Mouse (Mus musculus) midbrain, embryonic 12.5 days (tissue): ENCODE measurements around the gene Ufsp1. TPM values are rescaled to one million over a fixed set of nuclear protein-coding genes. Genes with fewer than 3 reads are reported as not detected.

Source experiments
- ATAC-seq: fragments of 200-750 bp; cut with Nextera tagmentation; 2 replicates; pipeline ENCODE4 v1.8.0; 2017; ENCODE audit warnings: low read depth, moderate TSS enrichment, moderate library complexity; ENCODE audit not compliant: low FRiP score
- H3K27ac ChIP-seq: fragments of 300-500 bp; sonication (generic); replicated peaks from 2 replicates; pipeline ENCODE4 v1.5.1; 2016; ENCODE audit warnings: mild to moderate bottlenecking
- H3K27me3 ChIP-seq: fragments of 300-500 bp; sonication (generic); 2 replicates; pipeline ENCODE4 v1.6.1; 2016; ENCODE audit warnings: mild to moderate bottlenecking
- H3K36me3 ChIP-seq: fragments of 300-500 bp; sonication (generic); 2 replicates; pipeline ENCODE4 v1.6.1; 2016
- H3K4me1 ChIP-seq: fragments of 300-500 bp; sonication (generic); 2 replicates; pipeline ENCODE4 v1.6.1; 2016
- H3K4me2 ChIP-seq: fragments of 300-500 bp; sonication (generic); replicated peaks from 2 replicates; pipeline ENCODE4 v1.6.1; 2016; ENCODE audit warnings: mild to moderate bottlenecking, moderate library complexity
- H3K4me3 ChIP-seq: fragments of 300-500 bp; sonication (generic); 2 replicates; pipeline ENCODE4 v1.5.1; 2016; ENCODE audit warnings: mild to moderate bottlenecking
- H3K9ac ChIP-seq: fragments of 300-500 bp; sonication (generic); replicated peaks from 2 replicates; pipeline ENCODE4 v1.6.1; 2016; ENCODE audit warnings: mild to moderate bottlenecking, moderate library complexity
- H3K9me3 ChIP-seq: fragments of 300-500 bp; sonication (generic); 2 replicates; pipeline ENCODE4 v1.6.1; 2016; ENCODE audit warnings: mild to moderate bottlenecking
- whole genome bisulfite sequencing: fragments of 180-500 bp; shearing (Covaris S2); methylation state at CpG from one replicate; pipeline ENCODE4 v1.1.7; 2016; 5-methylcytosine and 5-hydroxymethylcytosine counted together
- polyA plus RNA-seq: library from polyadenylated mRNA; unstranded; fragments of >200 nt; fragmentation: Nextera tagmentation; extraction: Ambion mirVana; gene quantifications from 2 replicates; pipeline ENCODE4 v1.2.1, GENCODE M21; 2016

Gene Ufsp1
- polyA plus RNA-seq, 1 experiment from 2014 or later = 8.0 TPM

DNA sequence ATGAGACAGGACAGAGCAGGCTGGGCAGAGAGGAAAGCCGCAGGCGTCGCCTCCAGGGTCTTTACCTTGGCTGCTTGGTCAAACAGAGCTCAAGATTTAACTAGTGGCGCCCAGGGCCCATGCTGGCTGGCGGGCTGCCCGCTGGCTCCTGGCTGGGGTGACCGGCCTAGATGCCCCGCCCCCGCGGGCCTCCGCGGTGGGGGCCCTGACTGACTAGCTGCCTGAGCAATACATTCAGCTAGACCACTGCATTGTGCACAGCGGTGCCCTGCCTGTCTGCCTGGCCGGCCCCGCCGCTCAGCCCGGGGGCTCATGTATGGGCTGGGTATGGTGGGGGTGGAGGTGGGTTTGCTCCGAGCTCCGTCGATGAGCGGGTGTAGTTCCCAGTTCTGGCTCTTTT is 6.8 kb downstream of the Ufsp1 start:
- Histone ChIP-seq H3K4me3 (no peak overlapping the region), H3K27me3 (no peaks in the 10 kb centered on the region), H3K36me3 (peaks cover 86% of the 10 kb centered on the region), H3K4me1 (peaks cover 26% of the 10 kb centered on the region), H3K4me2 (no peak overlapping the region), H3K27ac (no peak overlapping the region), H3K9ac (no peak overlapping the region), H3K9me3 (no peaks in the 10 kb centered on the region)
- 0 out of 2 replicates have a peak, but pooled peaks have one; percentile 44 for ATAC-seq
- WGBS = 81% methylated on average over 21 of the region's 21 CpGs

DNA sequence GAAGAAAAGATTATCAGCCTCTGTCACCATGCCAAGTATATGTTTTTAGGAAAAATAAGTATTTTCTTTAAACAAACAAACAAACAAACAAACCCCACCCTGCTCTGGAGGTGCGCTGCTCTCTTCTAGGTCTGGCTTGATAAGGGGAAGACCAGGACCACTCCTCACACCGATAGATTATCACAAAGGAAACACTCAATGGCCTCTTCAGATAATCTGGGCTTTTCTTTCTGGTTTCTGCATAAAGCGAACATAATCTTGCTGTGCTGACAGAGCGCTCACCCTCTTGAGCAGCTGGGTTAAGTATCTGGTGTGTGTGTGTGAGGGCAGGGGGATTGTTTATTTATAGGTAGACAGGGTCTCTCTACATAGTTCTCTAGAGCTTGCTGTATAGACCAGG is 9.2 kb downstream of the Ufsp1 start:
- no peak overlapping the region for H3K4me2 ChIP-seq
- peak overlapping the region; percentile 43; the same call in 1 of the 2 replicates for H3K9ac ChIP-seq
- H3K36me3 ChIP-seq = peaks cover 65% of the 10 kb centered on the region
- no peak for ATAC-seq
- no peak overlapping the region for H3K4me3 ChIP-seq
- peaks cover 28% of the 10 kb centered on the region for H3K4me1 ChIP-seq
- no peak overlapping the region for H3K27ac ChIP-seq
- no peaks in the 10 kb centered on the region for H3K9me3 ChIP-seq
- whole genome bisulfite sequencing = 84% methylated on average over 4 of the region's 4 CpGs
- no peaks in the 10 kb centered on the region for H3K27me3 ChIP-seq

DNA sequence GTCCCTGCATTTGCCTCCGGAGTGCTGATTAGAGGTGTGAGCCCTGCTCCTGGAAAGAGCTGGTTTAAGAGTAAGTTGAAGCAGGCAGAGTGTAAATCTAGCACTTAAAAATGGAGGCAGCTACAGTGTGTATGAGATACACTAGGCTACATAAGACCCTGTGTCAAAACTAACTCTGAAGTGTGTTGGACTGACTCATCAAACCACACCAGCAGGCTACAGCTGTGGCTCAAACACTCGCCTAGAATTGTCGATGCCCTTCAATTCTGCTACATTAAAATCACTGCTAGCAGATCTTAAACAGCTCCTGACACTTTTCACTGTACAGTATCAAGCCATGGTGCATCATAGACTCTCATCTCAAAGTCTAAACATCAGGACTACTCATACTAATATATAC is 9.7 kb downstream of the Ufsp1 start:
- H3K4me3 ChIP-seq = no peak overlapping the region
- H3K27me3 ChIP-seq = no peaks in the 10 kb centered on the region

DNA sequence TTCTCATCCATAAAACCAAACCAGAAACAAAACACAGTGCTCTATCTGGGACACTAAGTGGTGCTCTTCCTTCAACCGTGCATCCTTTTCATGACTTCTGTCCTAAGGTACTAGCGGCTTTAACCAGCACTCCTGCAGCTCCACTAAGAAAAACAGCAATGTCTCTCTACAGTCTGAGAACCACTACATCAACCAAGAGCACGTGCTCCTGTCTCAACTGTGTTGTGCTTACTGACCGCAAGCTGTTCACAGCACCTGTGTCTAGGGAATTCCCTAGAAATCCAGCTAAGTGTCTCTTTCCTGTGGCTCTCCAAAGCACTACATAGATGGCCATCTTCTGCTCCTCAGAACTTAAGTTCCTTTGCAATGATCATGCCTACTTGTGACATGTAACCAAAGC is 10.4 kb downstream of the Ufsp1 start:
- Histone ChIP-seq H3K36me3 (peaks cover 65% of the 10 kb centered on the region), H3K4me2 (peak overlapping the region; percentile 67), H3K4me1 (peaks cover 28% of the 10 kb centered on the region), H3K9ac (peak overlapping the region; percentile 11; the same call in 1 of the 2 replicates), H3K9me3 (no peaks in the 10 kb centered on the region), H3K27ac (no peak overlapping the region), H3K27me3 (no peaks in the 10 kb centered on the region), H3K4me3 (0 out of 2 replicates have a peak overlapping the region, but pooled peaks have one; percentile 6)
- WGBS = 86% methylated on average over 4 of the region's 4 CpGs
- no peak for ATAC-seq

More for the DNA sequence above, 9.7 kb downstream of the Ufsp1 start:
- Histone ChIP-seq H3K9ac (peak overlapping the region; percentile 43; the same call in 1 of the 2 replicates), H3K4me2 (no peak overlapping the region), H3K27ac (no peak overlapping the region), H3K4me1 (peaks cover 28% of the 10 kb centered on the region), H3K9me3 (no peaks in the 10 kb centered on the region), H3K36me3 (peaks cover 65% of the 10 kb centered on the region)
- ATAC-seq = no peak
- 90% methylated on average over 3 of the region's 3 CpGs for WGBS

DNA sequence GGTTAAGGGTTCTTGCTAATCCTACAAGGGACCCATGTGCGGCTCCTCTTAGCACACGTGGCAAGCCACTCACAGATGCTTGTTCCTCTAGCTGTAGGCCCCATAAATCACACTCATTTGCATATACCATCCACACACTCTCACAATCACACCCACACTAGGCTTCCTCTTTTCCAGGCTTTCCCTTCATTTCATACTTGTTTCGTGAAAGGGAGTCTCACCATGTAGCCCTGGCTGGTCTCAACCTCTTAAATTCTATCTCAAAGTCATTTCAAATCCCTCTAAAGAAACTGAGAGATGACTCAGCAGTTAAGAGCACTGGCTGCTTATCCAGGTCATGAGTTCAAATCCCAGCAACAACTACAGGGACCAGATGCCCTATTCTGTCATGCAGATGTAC is 11.4 kb downstream of the Ufsp1 start:
- WGBS = 70% methylated on average over 3 of the region's 3 CpGs
- H3K27ac ChIP-seq = no peak overlapping the region

DNA sequence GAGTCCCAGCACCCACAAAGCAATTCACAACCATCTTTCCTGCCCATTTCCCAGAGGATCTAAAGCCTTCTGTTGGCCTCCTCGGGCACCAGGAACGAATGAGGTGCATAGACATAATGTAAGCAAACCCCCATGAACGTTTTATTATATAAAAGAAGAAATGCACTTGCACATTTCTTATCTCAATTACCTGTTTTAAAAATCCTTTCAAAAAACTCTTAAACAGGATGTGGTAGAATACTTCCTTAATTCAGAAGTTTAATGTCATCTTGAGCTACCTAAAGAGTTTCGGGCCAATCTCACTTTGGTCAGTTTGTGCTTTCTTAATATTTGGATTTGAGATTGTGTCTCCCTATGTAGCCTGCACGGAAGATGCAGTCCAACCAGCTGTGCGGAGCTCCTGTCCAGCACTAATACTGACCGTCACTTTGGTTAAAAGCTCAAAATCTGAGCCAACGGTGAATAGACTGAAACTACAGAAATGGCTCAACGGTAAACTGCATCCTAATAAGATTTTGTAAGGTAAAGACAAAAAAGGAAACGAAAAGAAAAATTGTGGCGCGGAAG is 12.1 kb downstream of the Ufsp1 start:
- H3K4me3 ChIP-seq = peak overlapping the region; percentile 94
- H3K27me3 ChIP-seq = no peaks in the 10 kb centered on the region
- ATAC-seq = no peak
- 17% methylated on average over 12 of the region's 12 CpGs for WGBS
- peak overlapping the region; percentile 94 for H3K9ac ChIP-seq
- H3K9me3 ChIP-seq = no peaks in the 10 kb centered on the region
- H3K4me1 ChIP-seq = peaks cover 28% of the 10 kb centered on the region
- peak overlapping the region; percentile 67 for H3K4me2 ChIP-seq
- H3K27ac ChIP-seq = peak overlapping the region; percentile 96
- H3K36me3 ChIP-seq = peaks cover 60% of the 10 kb centered on the region

More for the DNA sequence above, 11.4 kb downstream of the Ufsp1 start:
- H3K4me1 ChIP-seq = peaks cover 28% of the 10 kb centered on the region
- no peaks in the 10 kb centered on the region for H3K9me3 ChIP-seq
- ATAC-seq = no peak
- H3K4me2 ChIP-seq = peak overlapping the region; percentile 67
- peaks cover 65% of the 10 kb centered on the region for H3K36me3 ChIP-seq
- H3K27me3 ChIP-seq = no peaks in the 10 kb centered on the region
- H3K4me3 ChIP-seq = peak overlapping the region; percentile 94
- H3K9ac ChIP-seq = peak overlapping the region; percentile 94; the same call in 1 of the 2 replicates

DNA sequence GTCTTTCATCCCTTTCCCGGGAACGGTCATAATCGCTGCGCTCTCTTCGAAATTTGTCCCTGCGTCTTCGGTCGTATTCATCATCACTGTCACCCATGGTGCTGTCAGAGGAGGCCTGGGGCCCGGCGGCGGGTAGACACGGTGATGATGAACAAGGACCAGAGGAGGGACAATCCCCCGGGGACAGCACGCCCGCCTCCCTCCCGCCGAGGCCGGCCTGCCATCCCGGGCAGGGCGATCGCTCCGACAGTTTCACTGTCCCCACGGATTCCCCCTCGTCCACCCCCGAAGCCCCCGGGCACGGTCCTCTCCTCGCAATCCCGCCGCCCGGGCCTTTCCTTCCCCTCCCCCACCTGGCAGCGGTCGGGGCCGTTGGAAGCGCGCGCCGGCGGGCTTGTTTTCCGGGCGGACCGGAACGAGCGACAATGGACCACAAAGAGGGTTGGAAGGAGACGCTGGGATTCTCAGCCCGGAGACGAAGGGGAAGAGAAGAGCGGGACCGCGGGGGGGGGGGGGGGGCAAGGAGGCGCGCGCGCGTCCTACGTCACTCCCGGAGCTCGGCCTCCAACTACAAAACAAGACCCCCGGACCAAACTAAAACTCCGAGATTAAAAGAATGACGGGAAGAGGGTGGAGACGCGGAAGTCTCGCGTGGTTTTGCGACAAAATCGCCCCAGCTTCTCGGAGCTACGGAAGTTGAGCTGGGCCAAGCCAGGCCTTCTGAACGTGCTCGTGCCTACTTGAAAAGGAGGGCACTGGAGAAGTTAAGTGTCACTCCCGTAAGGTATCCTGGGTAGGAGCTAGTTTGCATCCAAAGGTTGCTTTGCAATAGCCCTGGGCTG is 12.9 kb downstream of the Ufsp1 start, which contains the start of gene Srrt:
Gene Srrt, minus strand, starts transcription at position 604 of the 842 bp plus-strand sequence.
- H3K9ac ChIP-seq = peak within 1 kb of the TSS; percentile 94
- no peaks in the 10 kb centered on the region for H3K9me3 ChIP-seq
- H3K27ac ChIP-seq = peak within 1 kb of the TSS; percentile 96
- peak; percentile 88 for ATAC-seq
- WGBS = under 1% methylated on average over 56 of the region's 72 CpGs
- peak within 1 kb of the TSS; percentile 94 for H3K4me3 ChIP-seq
- H3K27me3 ChIP-seq = no peaks in the 10 kb centered on the region
- H3K36me3 ChIP-seq = peaks cover 56% of the 10 kb centered on the region
- peaks cover 34% of the 10 kb centered on the region for H3K4me1 ChIP-seq
- peak within 1 kb of the TSS; percentile 67 for H3K4me2 ChIP-seq

DNA sequence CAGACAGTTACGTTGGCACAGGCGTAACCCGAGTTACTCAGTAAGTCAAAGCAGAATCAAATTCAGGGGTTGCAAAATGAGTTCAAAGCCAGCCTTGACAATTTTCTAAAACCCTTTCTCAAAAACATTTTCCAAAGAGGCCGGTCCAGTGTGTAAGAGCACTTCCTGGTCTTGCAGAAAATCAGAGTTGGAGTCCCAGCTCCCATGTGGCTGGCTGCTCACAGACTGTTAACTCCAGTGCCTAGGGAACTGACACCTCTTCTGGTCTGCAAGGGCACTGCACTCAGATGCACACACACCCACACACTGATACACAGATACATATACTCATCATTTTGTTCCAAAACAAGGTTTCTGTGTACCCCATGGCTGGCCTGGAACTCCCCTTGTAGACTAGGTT is 13.9 kb downstream of the Ufsp1 start:
- peak overlapping the region; percentile 96; the same call in 1 of the 2 replicates for H3K27ac ChIP-seq
- no peak for ATAC-seq
- peak overlapping the region; percentile 67 for H3K4me2 ChIP-seq
- H3K27me3 ChIP-seq = no peaks in the 10 kb centered on the region
- H3K36me3 ChIP-seq = peaks cover 45% of the 10 kb centered on the region
- no peaks in the 10 kb centered on the region for H3K9me3 ChIP-seq
- H3K9ac ChIP-seq = peak overlapping the region; percentile 94
- H3K4me1 ChIP-seq = peaks cover 44% of the 10 kb centered on the region
- WGBS = 98% methylated on average over 4 of the region's 4 CpGs
- peak overlapping the region; percentile 94 for H3K4me3 ChIP-seq

DNA sequence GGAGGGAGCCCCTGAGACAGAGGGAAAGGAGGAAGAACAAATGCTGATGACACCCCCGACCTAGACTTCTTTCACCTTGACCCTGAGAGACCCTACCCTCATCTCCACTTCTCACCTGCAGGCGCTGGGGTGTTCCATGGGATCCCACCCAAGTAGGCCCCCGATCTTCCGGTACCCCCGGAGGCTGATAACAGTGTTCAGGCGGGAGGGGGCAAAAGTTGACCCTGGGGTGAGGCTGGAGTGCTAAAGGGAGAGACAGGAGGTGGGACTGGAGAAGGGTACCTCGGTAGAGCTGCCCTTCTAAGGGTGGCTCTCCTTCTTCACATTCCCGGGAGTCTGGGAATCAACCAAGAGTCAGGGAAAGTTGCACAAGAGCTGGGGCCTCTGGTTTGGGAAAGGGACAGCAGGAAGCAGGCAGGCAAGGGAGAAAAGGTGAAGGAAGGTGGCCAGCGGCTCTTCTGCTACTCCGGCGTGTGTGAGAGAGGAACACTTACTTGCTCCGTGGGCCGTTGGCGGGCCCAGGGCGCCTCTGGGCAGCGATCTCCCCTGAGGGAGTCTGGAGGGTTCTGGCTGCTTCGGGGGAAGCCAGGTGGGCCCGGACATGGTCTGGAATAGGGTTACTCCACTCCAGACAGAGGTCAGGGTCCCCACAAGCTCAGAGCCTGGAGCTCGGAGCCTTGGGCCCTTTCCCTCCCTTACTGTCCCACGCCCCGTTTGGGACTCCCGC is 19.2 kb downstream of the Ufsp1 start:
- Histone ChIP-seq H3K9me3 (no peaks in the 10 kb centered on the region), H3K4me1 (peaks cover 40% of the 10 kb centered on the region), H3K27ac (peak overlapping the region; percentile 80), H3K4me2 (peak overlapping the region; percentile 73), H3K4me3 (peak overlapping the region; percentile 51), H3K27me3 (peaks cover 11% of the 10 kb centered on the region; the same call in 1 of the 2 replicates), H3K9ac (peak overlapping the region; percentile 74), H3K36me3 (peaks cover 40% of the 10 kb centered on the region)
- ATAC-seq = peak; percentile 61
- WGBS = 3% methylated on average over 22 of the region's 22 CpGs

DNA sequence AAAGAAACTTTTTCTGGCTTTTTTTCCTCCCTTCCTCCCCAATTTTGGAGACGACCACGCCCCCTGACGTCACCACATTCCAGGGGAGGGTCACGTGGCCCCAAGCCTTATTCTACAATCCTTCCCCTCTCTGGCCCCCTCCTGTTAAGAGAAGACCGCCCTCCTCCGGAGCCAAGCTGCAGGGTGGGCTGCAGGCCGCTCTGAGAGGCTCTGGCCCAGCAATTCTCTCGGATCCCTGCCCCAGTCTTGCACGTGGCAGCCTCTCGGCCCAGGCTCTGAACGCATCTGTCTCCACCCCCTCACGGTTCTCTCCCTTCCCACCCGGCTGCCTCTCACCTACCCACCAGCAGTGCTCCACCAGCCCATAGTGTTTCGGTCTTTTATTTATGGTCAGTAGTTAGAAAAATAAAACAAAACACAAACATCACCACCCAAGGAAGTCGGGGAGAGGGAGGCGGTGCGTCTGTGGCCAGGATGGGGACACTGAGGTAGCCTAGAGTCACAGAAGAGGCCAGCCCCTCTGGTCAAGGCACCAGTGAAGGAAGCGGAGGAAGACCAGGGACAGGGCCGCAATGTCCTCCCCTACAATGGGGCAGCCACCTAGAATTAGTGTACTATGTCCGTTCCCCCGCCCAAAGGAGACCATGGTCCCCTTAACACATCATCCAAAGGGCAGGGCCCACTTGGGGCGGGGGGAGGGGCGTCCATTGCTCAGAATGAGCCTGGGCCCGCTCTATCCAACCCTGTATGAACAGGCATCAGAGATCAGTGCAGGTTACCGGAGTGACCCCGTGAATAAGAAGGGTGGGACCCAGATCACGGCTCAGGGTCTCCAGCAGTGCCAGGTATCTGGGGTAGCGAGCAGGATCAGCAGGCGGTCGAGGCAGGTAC is 20.0 kb downstream of the Ufsp1 start, which contains the start of gene Trip6:
Gene Trip6, minus strand, starts transcription at position 212 of the 891 bp plus-strand sequence.
- Histone ChIP-seq H3K27me3 (peaks cover 11% of the 10 kb centered on the region; the same call in 1 of the 2 replicates), H3K9ac (peak within 1 kb of the TSS; percentile 74), H3K36me3 (peaks cover 38% of the 10 kb centered on the region), H3K4me3 (peak within 1 kb of the TSS; percentile 51), H3K4me2 (peak within 1 kb of the TSS; percentile 73), H3K4me1 (peaks cover 40% of the 10 kb centered on the region), H3K9me3 (no peaks in the 10 kb centered on the region), H3K27ac (peak within 1 kb of the TSS; percentile 80)
- 13% methylated on average over 30 of the region's 30 CpGs for WGBS
- ATAC-seq = peak; percentile 88
